Mouse (Mus musculus): Measurements from ENCODE around the gene Arl4a.

GRCm38 (mm10) chr12:39996015-39996414 is 41.8 kb downstream of the Arl4a start:
- TF ChIP-seq POLR2A (IDR thresholded peaks at IDR 0.05; ENCODE audit: low read depth, low read length): no peak
- no peak for TF ChIP-seq CTCF (IDR thresholded peaks at IDR 0.05; ENCODE audit: extremely low read depth, insufficient read length, insufficient replicate concordance, low read depth, low read length)
